Mouse (Mus musculus): Measurements from ENCODE around the gene Cnbd2. TPM values are rescaled to one million over a fixed set of nuclear protein-coding genes. Genes with fewer than 3 reads are reported as not detected.

Gene Cnbd2
- polyA plus RNA-seq, 1 experiment, result 5.4 TPM

DNA sequence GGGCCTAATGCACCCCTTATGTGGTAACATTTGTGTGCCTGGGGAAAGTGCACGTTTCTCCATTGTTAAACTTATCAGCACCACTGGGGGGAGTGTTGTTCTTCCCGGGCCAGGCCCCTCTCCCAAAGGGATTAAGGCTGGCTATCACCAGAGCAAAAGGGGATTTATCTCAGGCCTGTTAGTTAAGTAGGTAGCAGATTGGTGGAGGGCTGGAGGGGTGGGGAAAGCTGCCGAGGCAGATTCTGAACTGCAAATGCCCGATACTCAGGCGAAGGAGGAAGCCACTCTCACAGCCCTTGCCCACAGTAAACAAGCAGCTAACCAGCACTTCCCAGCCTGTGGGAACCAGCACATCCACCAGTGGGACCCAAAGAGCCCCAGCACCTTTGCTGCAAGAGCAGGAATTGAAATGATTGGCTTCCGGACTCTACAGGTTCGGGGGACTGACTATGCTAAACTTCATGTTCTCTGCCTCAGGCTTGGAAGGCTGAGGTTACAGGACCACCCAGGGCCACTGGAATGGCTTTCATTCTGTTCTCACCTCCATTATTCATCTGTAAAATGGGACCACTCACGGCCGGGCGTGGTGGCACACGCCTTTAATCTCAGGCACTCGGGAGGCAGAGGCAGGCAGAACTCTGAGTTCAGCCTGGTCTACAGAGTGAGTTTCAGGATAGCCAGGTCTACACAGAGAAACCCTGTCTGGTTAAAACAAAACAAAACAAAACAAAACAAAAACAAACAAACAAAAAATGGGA, 32.9 kb downstream of the Cnbd2 start:
- 50% methylated on average over 12 of the region's 12 CpGs for WGBS
- no peak for TF ChIP-seq POLR2A (IDR thresholded peaks at IDR 0.05; ENCODE audit: borderline replicate concordance, control insufficient read depth, low read depth, low read length)
- TF ChIP-seq CTCF (IDR thresholded peaks at IDR 0.05; ENCODE audit: control insufficient read depth, insufficient read depth, low read length), result no peak
- H3K4me1 ChIP-seq (ENCODE audit: control insufficient read depth, insufficient read depth, low read length), result no peaks in the 10 kb centered on the region
- H3K4me3 ChIP-seq (replicated peaks; ENCODE audit: control insufficient read depth, low read depth, low read length), result no peak overlapping the region
- H3K27ac ChIP-seq (ENCODE audit: control insufficient read depth, insufficient read depth, low read depth, low read length, poor library complexity), result no peak overlapping the region

DNA sequence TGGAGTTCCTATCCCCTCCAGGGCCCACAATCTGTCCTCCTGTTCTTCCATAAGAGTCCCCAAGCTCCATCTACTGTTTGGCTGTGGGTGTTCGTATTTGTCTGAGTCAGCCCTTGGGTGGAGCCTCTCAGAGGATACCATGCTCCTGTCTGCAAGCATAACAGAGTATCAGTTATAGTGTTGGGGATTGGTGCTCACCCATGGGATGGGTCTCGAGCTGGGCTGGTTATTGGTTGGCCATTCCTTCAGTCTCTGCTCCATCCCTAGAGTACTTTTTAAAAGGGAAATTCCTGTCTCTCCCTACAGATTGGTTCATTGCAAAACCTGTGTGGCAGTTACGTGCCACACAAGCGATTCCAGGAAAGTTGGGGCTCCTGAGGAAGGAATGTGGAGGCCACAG, 36.7 kb downstream of the Cnbd2 start:
- WGBS, result 78% methylated on average over 4 of the region's 4 CpGs

DNA sequence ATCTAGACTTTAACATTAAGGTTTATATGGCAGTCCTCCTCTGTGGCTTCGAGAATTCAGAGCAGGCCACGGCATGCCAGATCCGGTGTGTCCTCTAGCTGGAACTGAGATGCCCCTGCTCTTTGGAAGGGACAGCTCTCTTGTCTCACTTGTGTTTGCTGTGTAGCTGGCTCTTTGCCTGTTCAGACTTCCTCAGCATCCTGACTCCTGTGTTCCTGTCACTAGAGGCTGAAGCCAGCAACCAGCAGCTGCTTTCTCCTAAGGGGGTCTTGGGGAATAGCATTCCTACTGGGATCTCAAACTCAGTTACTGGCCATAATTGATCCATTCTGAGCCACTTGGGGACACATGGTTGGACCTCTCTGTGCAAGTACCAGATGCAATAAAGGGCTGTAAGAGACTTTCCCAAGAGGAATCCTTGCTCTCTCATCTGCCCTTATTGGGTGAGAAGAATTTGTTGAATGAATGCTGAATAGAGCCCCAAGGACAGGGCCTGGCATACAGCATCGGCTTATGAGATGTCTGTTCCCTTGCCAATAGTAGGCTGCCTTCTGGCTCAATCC, 37.3 kb downstream of the Cnbd2 start:
- Histone ChIP-seq H3K27ac (ENCODE audit: control insufficient read depth, insufficient read depth, low read depth, low read length, poor library complexity) (no peak overlapping the region), H3K4me1 (ENCODE audit: control insufficient read depth, insufficient read depth, low read length) (no peaks in the 10 kb centered on the region), H3K4me3 (replicated peaks; ENCODE audit: control insufficient read depth, low read depth, low read length) (no peak overlapping the region)
- WGBS, result 83% methylated on average over 4 of the region's 4 CpGs
- TF ChIP-seq CTCF (IDR thresholded peaks at IDR 0.05; ENCODE audit: control insufficient read depth, insufficient read depth, low read length) (no peak), POLR2A (IDR thresholded peaks at IDR 0.05; ENCODE audit: borderline replicate concordance, control insufficient read depth, low read depth, low read length) (no peak)

More for the DNA sequence above, 36.7 kb downstream of the Cnbd2 start:
- Histone ChIP-seq H3K4me3 (replicated peaks; ENCODE audit: control insufficient read depth, low read depth, low read length) (no peak overlapping the region), H3K4me1 (ENCODE audit: control insufficient read depth, insufficient read depth, low read length) (no peaks in the 10 kb centered on the region), H3K27ac (ENCODE audit: control insufficient read depth, insufficient read depth, low read depth, low read length, poor library complexity) (no peak overlapping the region)
- TF ChIP-seq CTCF (IDR thresholded peaks at IDR 0.05; ENCODE audit: control insufficient read depth, insufficient read depth, low read length) (no peak), POLR2A (IDR thresholded peaks at IDR 0.05; ENCODE audit: borderline replicate concordance, control insufficient read depth, low read depth, low read length) (no peak)

DNA sequence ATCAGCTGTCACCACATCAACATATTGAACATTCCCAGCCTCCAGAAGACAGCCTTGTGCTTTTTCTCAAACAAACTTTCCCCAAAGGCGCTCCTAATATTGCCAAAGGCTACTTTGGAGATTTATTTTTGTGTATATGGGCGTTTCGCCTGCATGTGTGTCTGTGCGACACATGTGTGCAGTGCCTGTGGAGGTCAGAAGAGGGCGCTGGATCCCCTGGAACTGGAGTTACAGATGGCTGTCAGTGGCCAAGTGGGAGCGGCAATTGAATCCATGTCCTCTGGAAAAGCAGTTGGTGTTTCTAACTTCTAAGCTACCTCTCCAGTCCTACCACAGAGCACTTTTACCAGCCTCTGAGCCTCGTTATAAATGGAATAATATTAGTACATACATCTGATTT, 39.1 kb downstream of the Cnbd2 start:
- WGBS, result 80% methylated on average over 7 of the region's 7 CpGs
- H3K4me3 ChIP-seq (replicated peaks; ENCODE audit: control insufficient read depth, low read depth, low read length), result no peak overlapping the region
- TF ChIP-seq CTCF (IDR thresholded peaks at IDR 0.05; ENCODE audit: control insufficient read depth, insufficient read depth, low read length), result peak; percentile 20; the same call in 1 of the 2 replicates
- no peak for TF ChIP-seq POLR2A (IDR thresholded peaks at IDR 0.05; ENCODE audit: borderline replicate concordance, control insufficient read depth, low read depth, low read length)

DNA sequence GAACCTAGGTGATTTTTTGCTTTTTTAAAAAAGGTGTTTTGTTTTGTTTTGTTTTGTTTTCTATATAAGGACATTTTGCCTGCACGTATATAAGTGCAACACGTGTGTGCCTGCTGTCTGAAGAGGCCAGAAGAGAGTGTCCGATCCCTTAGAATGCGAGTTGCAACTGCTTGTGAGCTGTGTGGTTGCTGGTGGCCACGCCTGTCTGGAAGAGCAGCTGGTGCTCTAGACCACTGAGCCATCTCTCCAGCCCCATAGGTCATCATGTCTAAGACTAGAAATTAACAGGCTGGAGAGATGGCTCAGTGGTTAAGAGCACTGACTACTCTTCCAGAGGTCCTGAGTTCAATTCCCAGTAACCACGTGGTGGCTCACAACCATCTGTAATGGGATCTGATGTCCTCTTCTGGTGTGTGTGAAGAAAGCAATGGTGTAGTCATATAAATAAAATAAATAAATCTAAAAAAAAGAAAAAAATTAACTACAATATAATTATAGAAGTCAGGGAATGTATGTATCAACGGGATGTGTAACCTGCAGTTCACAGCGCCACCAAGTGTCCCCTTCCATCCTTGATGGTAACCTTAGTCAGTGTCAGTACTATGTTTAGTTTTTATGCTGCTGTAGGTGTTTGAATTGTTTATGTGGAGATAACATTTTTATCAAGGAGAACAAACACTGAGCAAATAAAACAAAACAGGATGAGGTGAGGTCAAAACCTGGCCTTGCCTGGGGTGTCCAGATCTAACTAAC, 40.5 kb downstream of the Cnbd2 start:
- TF ChIP-seq POLR2A (IDR thresholded peaks at IDR 0.05; ENCODE audit: borderline replicate concordance, control insufficient read depth, low read depth, low read length) (no peak), CTCF (IDR thresholded peaks at IDR 0.05; ENCODE audit: control insufficient read depth, insufficient read depth, low read length) (no peak)
- Histone ChIP-seq H3K4me3 (replicated peaks; ENCODE audit: control insufficient read depth, low read depth, low read length) (no peak overlapping the region), H3K27ac (ENCODE audit: control insufficient read depth, insufficient read depth, low read depth, low read length, poor library complexity) (no peak overlapping the region), H3K4me1 (ENCODE audit: control insufficient read depth, insufficient read depth, low read length) (no peaks in the 10 kb centered on the region)
- 61% methylated on average over 8 of the region's 8 CpGs for WGBS

More for the DNA sequence above, 39.1 kb downstream of the Cnbd2 start:
- H3K27ac ChIP-seq (ENCODE audit: control insufficient read depth, insufficient read depth, low read depth, low read length, poor library complexity), result no peak overlapping the region
- no peaks in the 10 kb centered on the region for H3K4me1 ChIP-seq (ENCODE audit: control insufficient read depth, insufficient read depth, low read length)

DNA sequence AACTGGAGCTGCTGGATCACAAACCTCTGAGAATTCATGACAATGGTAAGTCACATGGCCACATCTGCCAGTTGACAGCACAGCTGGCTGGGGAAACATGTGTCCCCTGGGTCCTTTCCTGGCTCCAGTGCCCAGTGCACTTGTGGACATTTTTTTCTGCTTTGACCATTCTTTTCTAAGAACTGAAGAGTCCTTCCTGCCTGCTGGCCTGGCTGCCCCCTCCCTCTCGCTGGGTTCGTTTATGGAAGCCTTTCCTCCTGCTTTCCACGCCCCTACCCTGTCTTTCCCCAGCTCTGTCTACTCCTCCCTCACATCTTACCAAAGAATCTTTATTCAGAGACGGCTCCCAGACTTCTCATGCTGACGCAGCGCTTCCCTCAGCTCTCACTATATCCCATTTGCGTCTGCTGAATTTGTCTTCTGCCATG, 41.2 kb downstream of the Cnbd2 start:
- Histone ChIP-seq H3K27ac (ENCODE audit: control insufficient read depth, insufficient read depth, low read depth, low read length, poor library complexity) (no peak overlapping the region), H3K4me3 (replicated peaks; ENCODE audit: control insufficient read depth, low read depth, low read length) (no peak overlapping the region), H3K4me1 (ENCODE audit: control insufficient read depth, insufficient read depth, low read length) (no peaks in the 10 kb centered on the region)
- TF ChIP-seq CTCF (IDR thresholded peaks at IDR 0.05; ENCODE audit: control insufficient read depth, insufficient read depth, low read length) (no peak), POLR2A (IDR thresholded peaks at IDR 0.05; ENCODE audit: borderline replicate concordance, control insufficient read depth, low read depth, low read length) (no peak)
- WGBS, result 65% methylated on average over 7 of the region's 7 CpGs

DNA sequence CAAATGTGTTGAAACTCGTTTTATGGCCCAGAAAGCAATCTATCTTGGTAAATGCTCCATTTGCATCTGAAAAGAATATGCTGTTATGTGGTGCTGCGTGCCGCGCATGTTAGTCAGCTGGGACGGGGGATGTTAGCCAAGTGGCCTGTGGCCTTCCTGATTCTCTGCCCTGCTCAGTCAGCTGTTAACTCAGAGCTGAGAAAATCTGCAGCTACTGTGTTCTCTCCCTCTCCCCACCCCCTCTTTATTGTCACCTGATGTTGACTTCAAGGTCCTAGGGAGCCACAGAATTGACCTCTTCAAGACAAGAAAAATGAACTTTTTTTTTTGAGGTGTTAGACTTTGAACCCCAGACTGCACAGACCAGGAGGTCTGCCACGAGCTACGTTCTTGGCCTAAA, 43.9 kb downstream of the Cnbd2 start:
- no peak for TF ChIP-seq POLR2A (IDR thresholded peaks at IDR 0.05; ENCODE audit: borderline replicate concordance, control insufficient read depth, low read depth, low read length)
- no peak for TF ChIP-seq CTCF (IDR thresholded peaks at IDR 0.05; ENCODE audit: control insufficient read depth, insufficient read depth, low read length)
- WGBS, result 79% methylated on average over 7 of the region's 7 CpGs
- H3K4me3 ChIP-seq (replicated peaks; ENCODE audit: control insufficient read depth, low read depth, low read length), result no peak overlapping the region
- H3K27ac ChIP-seq (ENCODE audit: control insufficient read depth, insufficient read depth, low read depth, low read length, poor library complexity), result no peak overlapping the region
- H3K4me1 ChIP-seq (ENCODE audit: control insufficient read depth, insufficient read depth, low read length), result no peaks in the 10 kb centered on the region

DNA sequence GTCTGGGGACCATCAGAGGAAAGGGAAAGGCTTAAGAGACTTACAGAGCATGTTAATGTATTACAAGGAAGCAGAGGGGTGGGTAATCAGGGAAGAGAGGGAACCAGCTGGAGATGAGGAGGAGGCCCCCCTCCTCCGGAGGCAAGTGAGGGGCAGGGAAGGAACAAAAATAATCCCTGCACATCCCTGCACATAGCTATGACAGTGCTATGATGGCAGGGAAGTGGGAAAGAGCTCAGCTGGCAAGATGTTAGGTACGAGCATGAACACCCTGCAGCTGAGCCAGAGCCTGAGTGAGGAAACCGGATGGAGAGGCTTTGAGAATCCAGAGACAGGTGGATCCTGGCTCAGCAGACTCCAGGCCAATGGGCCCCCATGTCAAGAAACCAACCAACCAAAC, 56.4 kb downstream of the Cnbd2 start:
- WGBS, result 74% methylated on average over 3 of the region's 3 CpGs
- no peak for TF ChIP-seq POLR2A (IDR thresholded peaks at IDR 0.05; ENCODE audit: borderline replicate concordance, control insufficient read depth, low read depth, low read length)
- TF ChIP-seq CTCF (IDR thresholded peaks at IDR 0.05; ENCODE audit: control insufficient read depth, insufficient read depth, low read length), result no peak
- H3K27ac ChIP-seq (ENCODE audit: control insufficient read depth, insufficient read depth, low read depth, low read length, poor library complexity), result no peak overlapping the region
- H3K4me3 ChIP-seq (replicated peaks; ENCODE audit: control insufficient read depth, low read depth, low read length), result no peak overlapping the region
- no peaks in the 10 kb centered on the region; the same call in 1 of the 2 replicates for H3K4me1 ChIP-seq (ENCODE audit: control insufficient read depth, insufficient read depth, low read length)
